Mouse (Mus musculus) embryonic fibroblast, embryonic 13.5 days (primary cell): Measurements from ENCODE around the gene Dmc1.

ENCODE experiments used
- CTCF ChIP-seq: IDR thresholded peaks from 2 replicates; pipeline ENCODE4 v1.5.1; 2011; ENCODE audit warnings: mild to moderate bottlenecking, control low read depth, low read length, moderate library complexity, borderline replicate concordance; ENCODE audit not compliant: insufficient read depth
- POLR2A ChIP-seq: IDR thresholded peaks from 2 replicates; pipeline ENCODE4 v1.6.1; 2011; ENCODE audit warnings: low read depth, mild to moderate bottlenecking, control low read depth, low read length, moderate library complexity

- TF ChIP-seq CTCF (no peak), POLR2A (no peak)
These were observed 29.2 kb downstream of the Dmc1 start for GRCm38 (mm10) chr15:79575543-79576222.
